Mouse (Mus musculus) intestine, embryonic 15.5 days (tissue): ENCODE data around the gene Adprhl1. TPM values are rescaled to one million over a fixed set of nuclear protein-coding genes. Genes with fewer than 3 reads are reported as not detected.
A peak's percentile ranks its signal among the peaks of the same experiment; 100 is the strongest.

ENCODE experiments used
- microRNA counts: library from miRNA; unstranded; fragments of <30 nt; microRNA quantifications from one replicate; lab custom pipeline; 2016
- polyA plus RNA-seq: library from polyadenylated mRNA; unstranded; fragments of >200 nt; fragmentation: Nextera tagmentation; extraction: Ambion mirVana; gene quantifications from 2 replicates; pipeline ENCODE4 v1.2.1, GENCODE M21; 2015

Adprhl1 gene
- polyA plus RNA-seq, 1 experiment from 2014 or later, result 0.24 TPM

MicroRNA genes within 50 kb of the gene (microRNA counts, 519-probe panel; counts per million panel counts)
- 1,985 counts per million, percentile 45 among the panel's probes with 10 or more counts for microRNA mmu-miR-1968 (lab: Ali Mortazavi, UCI)

Other genes starting within 250 kb of the Adprhl1 start
- gene F7, start 228.1 kb downstream of the Adprhl1 start, polyA plus RNA-seq, result 0.15 and 0.23 TPM in 2 replicates
- 11.4 and 15.9 TPM in 2 replicates for gene F10, start 216.9 kb downstream of the Adprhl1 start, polyA plus RNA-seq
- 5.6 and 6.8 TPM in 2 replicates for gene Proz, start 193.2 kb downstream of the Adprhl1 start, polyA plus RNA-seq
- 32.0 and 36.7 TPM in 2 replicates for gene Pcid2, start 148.7 kb downstream of the Adprhl1 start, polyA plus RNA-seq
- gene Cul4a, start 148.5 kb downstream of the Adprhl1 start, polyA plus RNA-seq, result 84.4 and 91.5 TPM in 2 replicates
- gene Lamp1, start 95.0 kb downstream of the Adprhl1 start, polyA plus RNA-seq, result 404 and 407 TPM in 2 replicates
- 51.6 and 56.3 TPM in 2 replicates for gene Grtp1, start 53.5 kb downstream of the Adprhl1 start, polyA plus RNA-seq
- gene Dcun1d2, start 34.0 kb upstream of the Adprhl1 start, polyA plus RNA-seq, result 16.9 and 19.0 TPM in 2 replicates
- gene Tmco3, start 34.0 kb upstream of the Adprhl1 start, polyA plus RNA-seq, result 30.7 TPM in 2 replicates
- gene Tfdp1, start 84.6 kb upstream of the Adprhl1 start, polyA plus RNA-seq, result 148 and 170 TPM in 2 replicates
- gene Atp4b, start 142.7 kb upstream of the Adprhl1 start, polyA plus RNA-seq, result not detected in 2 replicates
- not detected in 2 replicates for gene Grk1, start 150.9 kb upstream of the Adprhl1 start, polyA plus RNA-seq
- 2.2 and 2.7 TPM in 2 replicates for gene Tmem255b, start 181.0 kb upstream of the Adprhl1 start, polyA plus RNA-seq
- 50.9 and 57.8 TPM in 2 replicates for gene Gas6, start 240.3 kb upstream of the Adprhl1 start, polyA plus RNA-seq